Mouse (Mus musculus) megakaryocyte, embryonic 14.5 days (primary cell): ENCODE measurements around the gene Klrb1f. TPM values are rescaled to one million over a fixed set of nuclear protein-coding genes. Genes with fewer than 3 reads are reported as not detected.

Experiments
- H3K27me3 ChIP-seq: replicated peaks from 2 replicates; pipeline ENCODE3; 2012; ENCODE audit warnings: inconsistent platforms
- H3K36me3 ChIP-seq: replicated peaks from 2 replicates; pipeline ENCODE3; 2012; ENCODE audit warnings: low read length, inconsistent platforms, mixed read lengths
- H3K4me1 ChIP-seq: 2 replicates; pipeline ENCODE4 v1.6.1; 2012; ENCODE audit warnings: inconsistent platforms
- H3K4me3 ChIP-seq: replicated peaks from 2 replicates; pipeline ENCODE3; 2012; ENCODE audit warnings: moderate library complexity, mild to moderate bottlenecking, inconsistent platforms
- H3K9me3 ChIP-seq: 2 replicates; pipeline ENCODE4 v1.6.1; 2012; ENCODE audit warnings: inconsistent platforms
- FLI1 ChIP-seq: IDR thresholded peaks from 2 replicates; pipeline ENCODE4 v1.6.1; 2012; ENCODE audit warnings: low read length, inconsistent platforms, mixed read lengths
- GATA1 ChIP-seq: IDR thresholded peaks from 3 replicates; pipeline ENCODE4 v1.6.1; 2012; ENCODE audit warnings: mixed read lengths, low read length, inconsistent platforms, borderline replicate concordance
- polyA plus RNA-seq: library from polyadenylated mRNA; stranded (reverse); fragments of >175 nt; gene quantifications from 2 replicates; pipeline ENCODE4 v1.2.3, GENCODE M21; 2012; ENCODE audit warnings: low replicate concordance; ENCODE audit not compliant: insufficient read depth

The Klrb1f gene
- polyA plus RNA-seq, 1 experiment = not detected

DNA sequence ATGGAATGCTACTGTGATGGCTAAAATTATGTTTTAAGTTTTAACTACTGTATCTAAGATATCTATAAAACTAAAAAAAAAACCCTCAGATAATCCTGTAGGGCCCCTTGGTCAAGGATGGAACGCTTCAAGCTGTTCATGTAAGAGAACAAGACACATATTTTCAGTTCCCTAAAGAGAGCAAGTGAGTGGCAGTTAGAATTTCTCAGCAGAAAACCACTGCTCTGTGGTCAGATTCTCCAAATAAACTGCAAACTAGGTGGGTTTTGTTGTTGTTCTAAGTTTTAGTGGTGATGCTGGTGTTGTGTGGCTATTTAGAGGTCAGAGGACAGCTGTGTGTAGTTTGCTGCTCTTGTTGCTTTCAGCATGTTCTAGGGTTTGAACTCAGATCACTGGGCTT is 31.3 kb upstream of the Klrb1f start:
- no peak for TF ChIP-seq GATA1
- no peak for TF ChIP-seq FLI1
- Histone ChIP-seq H3K4me3 (no peak overlapping the region), H3K36me3 (no peaks in the 10 kb centered on the region), H3K4me1 (no peaks in the 10 kb centered on the region; the same call in 1 of the 2 replicates), H3K27me3 (no peaks in the 10 kb centered on the region), H3K9me3 (no peaks in the 10 kb centered on the region)

GRCm38 (mm10) chr6:129027451-129028248 is 18.1 kb upstream of the Klrb1f start:
- TF ChIP-seq GATA1 (no peak), FLI1 (no peak)
- H3K9me3 ChIP-seq = no peaks in the 10 kb centered on the region
- no peaks in the 10 kb centered on the region for H3K36me3 ChIP-seq
- peaks cover 8% of the 10 kb centered on the region for H3K4me1 ChIP-seq
- no peak overlapping the region for H3K4me3 ChIP-seq
- no peaks in the 10 kb centered on the region for H3K27me3 ChIP-seq

GRCm38 (mm10) chr6:129030175-129030824 is 15.4 kb upstream of the Klrb1f start:
- peaks cover 23% of the 10 kb centered on the region for H3K4me1 ChIP-seq
- no peaks in the 10 kb centered on the region for H3K9me3 ChIP-seq
- H3K4me3 ChIP-seq = no peak overlapping the region
- TF ChIP-seq GATA1 (no peak), FLI1 (no peak)
- H3K36me3 ChIP-seq = no peaks in the 10 kb centered on the region
- no peaks in the 10 kb centered on the region for H3K27me3 ChIP-seq

DNA sequence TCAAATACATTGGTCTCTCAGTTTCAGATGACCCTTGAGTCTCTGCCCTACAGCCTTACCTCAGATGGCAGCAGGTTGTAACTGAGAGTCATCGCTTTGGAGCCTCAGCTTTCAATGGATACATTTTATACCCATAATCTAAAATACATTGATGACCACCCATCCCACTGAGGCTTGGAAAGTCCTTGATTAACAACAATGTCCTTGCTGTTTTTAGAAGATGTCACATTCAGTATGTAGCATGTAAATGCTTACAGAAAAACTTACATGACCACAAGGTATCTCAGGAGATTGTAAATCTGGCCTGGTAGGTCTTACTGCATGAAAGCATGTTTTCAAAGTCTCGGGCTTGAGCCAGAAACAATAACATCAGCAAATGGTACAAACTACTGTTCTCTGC is 14.7 kb upstream of the Klrb1f start:
- Histone ChIP-seq H3K4me1 (peaks cover 28% of the 10 kb centered on the region), H3K4me3 (no peak overlapping the region), H3K9me3 (no peaks in the 10 kb centered on the region), H3K36me3 (no peaks in the 10 kb centered on the region), H3K27me3 (no peaks in the 10 kb centered on the region)
- no peak for TF ChIP-seq GATA1
- TF ChIP-seq FLI1 = no peak

- no peaks in the 10 kb centered on the region for H3K36me3 ChIP-seq
- H3K4me1 ChIP-seq = peaks cover 53% of the 10 kb centered on the region
- TF ChIP-seq GATA1 = no peak
- no peak for TF ChIP-seq FLI1
- H3K4me3 ChIP-seq = no peak overlapping the region
- H3K9me3 ChIP-seq = no peaks in the 10 kb centered on the region
- H3K27me3 ChIP-seq = no peaks in the 10 kb centered on the region
Measured at GRCm38 (mm10) chr6:129033397-129033796, 12.3 kb upstream of the Klrb1f start.

GRCm38 (mm10) chr6:129035017-129035416 is 10.7 kb upstream of the Klrb1f start:
- H3K9me3 ChIP-seq = no peaks in the 10 kb centered on the region
- TF ChIP-seq FLI1 (no peak), GATA1 (no peak)
- peaks cover 61% of the 10 kb centered on the region for H3K4me1 ChIP-seq

GRCm38 (mm10) chr6:129036326-129036725 is 9.4 kb upstream of the Klrb1f start:
- Histone ChIP-seq H3K4me3 (peak overlapping the region; percentile 23), H3K36me3 (no peaks in the 10 kb centered on the region), H3K27me3 (no peaks in the 10 kb centered on the region), H3K4me1 (peaks cover 66% of the 10 kb centered on the region), H3K9me3 (no peaks in the 10 kb centered on the region)
- TF ChIP-seq FLI1 (no peak), GATA1 (no peak)

More at GRCm38 (mm10) chr6:129035017-129035416, 10.7 kb upstream of the Klrb1f start:
- Histone ChIP-seq H3K27me3 (no peaks in the 10 kb centered on the region), H3K4me3 (no peak overlapping the region), H3K36me3 (no peaks in the 10 kb centered on the region)

- H3K36me3 ChIP-seq = no peaks in the 10 kb centered on the region
- H3K9me3 ChIP-seq = no peaks in the 10 kb centered on the region
- TF ChIP-seq FLI1 = no peak
- no peak for TF ChIP-seq GATA1
- H3K4me3 ChIP-seq = peak overlapping the region; percentile 56
- H3K27me3 ChIP-seq = no peaks in the 10 kb centered on the region
- peaks cover 71% of the 10 kb centered on the region for H3K4me1 ChIP-seq
Measured at GRCm38 (mm10) chr6:129036890-129037463, 8.7 kb upstream of the Klrb1f start.

- no peak for TF ChIP-seq GATA1
- TF ChIP-seq FLI1 = no peak
Measured at GRCm38 (mm10) chr6:129041470-129041869, 4.2 kb upstream of the Klrb1f start.

GRCm38 (mm10) chr6:129042470-129042869 is 3.2 kb upstream of the Klrb1f start:
- Histone ChIP-seq H3K27me3 (no peaks in the 10 kb centered on the region), H3K4me1 (peaks cover 80% of the 10 kb centered on the region), H3K36me3 (peaks cover 7% of the 10 kb centered on the region), H3K9me3 (no peaks in the 10 kb centered on the region), H3K4me3 (no peak overlapping the region)
- TF ChIP-seq FLI1 = no peak
- no peak for TF ChIP-seq GATA1

More at GRCm38 (mm10) chr6:129041470-129041869, 4.2 kb upstream of the Klrb1f start:
- Histone ChIP-seq H3K9me3 (no peaks in the 10 kb centered on the region), H3K4me1 (peaks cover 81% of the 10 kb centered on the region), H3K4me3 (no peak overlapping the region), H3K27me3 (no peaks in the 10 kb centered on the region), H3K36me3 (peaks cover 7% of the 10 kb centered on the region)
